Mouse (Mus musculus): ENCODE measurements around the gene Ppp2r1a.

Ppp2r1a gene

DNA sequence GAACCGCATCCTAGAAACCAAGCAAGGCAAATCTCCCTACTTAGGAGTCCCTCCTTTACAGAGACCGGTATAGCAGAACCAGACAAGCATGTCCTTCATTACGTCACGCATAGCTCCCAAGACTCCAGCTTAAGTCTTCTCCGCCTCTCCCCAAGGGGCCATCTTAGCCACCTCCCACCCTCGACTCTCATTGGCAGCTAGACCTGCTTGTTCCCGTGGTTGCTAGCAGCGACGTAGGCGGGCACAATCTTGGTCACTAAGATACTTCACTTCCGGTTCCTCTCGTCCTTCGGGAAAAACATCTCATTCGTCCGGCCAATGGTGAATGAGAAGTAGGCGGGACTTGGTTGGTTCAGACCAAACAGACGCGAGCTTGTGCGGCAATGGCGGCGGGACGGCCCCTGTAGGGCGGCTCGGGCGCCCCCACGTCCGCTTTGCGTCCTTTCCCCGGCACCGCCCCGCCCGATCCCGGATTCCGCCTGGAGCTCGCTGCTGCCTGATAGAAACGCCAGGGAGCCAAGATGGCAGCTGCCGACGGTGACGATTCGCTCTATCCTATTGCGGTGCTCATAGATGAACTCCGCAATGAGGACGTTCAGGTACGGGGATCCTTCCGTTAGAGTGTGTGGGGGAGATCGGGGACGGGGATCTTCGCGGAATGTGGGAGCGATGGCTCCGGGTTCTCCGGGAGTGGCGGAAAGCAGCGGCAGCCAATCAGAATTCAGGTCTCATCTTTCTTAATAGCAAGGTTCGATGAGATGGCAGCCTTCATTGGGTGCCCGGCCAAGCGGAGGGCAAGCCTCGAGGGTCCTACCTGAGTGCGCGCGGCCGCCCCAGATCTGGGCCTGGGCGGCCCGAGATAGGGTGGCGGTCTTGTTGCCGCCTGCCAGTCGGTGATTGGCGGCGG lies at the start of gene Ppp2r1a:
Ppp2r1a (plus strand) TSS at position 327 of the 907 bp plus-strand sequence.
- DNase-seq (ENCODE audit: low spot score in 2 of 2) = peak; percentile 97

DNA sequence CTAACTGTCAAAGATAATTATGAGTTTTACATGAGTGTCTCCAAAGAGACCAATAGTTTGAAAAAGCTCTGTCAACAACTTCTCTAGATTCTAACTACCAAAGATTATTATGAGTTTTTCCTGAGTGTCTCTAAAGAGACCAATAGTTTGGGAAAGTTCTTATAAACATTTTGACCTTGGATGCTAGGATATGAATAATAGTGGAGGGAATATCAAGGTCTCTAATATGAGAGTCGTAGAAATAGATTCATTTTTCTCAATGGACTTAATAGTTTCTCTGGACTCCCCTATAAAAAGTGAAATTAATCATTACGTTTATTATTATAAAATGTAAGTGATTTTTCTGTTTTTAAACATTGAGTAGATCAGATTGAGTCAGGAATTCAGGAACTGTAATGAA lies 40.1 kb upstream of the Ppp2r1a start, which contains the start of gene Vmn1r231:
Vmn1r231 (minus strand) TSS at position 101 of the 400 bp plus-strand sequence.
- DNase-seq (ENCODE audit: low spot score in 2 of 2) = no peak

DNA sequence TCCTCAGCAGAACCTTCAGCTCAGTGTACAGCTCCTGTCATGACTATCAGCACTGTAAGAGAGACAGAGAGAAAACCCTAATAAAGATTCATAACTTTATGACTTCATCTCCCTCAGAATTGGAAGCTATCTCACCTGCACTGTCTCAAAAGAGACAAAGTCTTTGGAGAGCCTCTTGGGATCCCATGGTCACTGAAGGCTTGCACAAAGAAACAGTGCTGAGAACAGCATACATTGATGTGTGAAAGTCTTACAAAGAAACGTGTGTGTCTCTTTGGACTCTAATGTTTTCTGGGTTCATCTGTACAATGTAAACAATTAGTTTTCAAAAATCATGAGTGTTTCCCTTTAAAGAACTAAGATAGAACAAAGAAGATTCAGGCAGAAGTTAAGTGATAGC lies 25.5 kb upstream of the Ppp2r1a start, which contains the start of gene Vmn1r232:
Vmn1r232 (minus strand) TSS at position 101 of the 400 bp plus-strand sequence.
- no peak for DNase-seq (ENCODE audit: low spot score in 2 of 2)

DNA sequence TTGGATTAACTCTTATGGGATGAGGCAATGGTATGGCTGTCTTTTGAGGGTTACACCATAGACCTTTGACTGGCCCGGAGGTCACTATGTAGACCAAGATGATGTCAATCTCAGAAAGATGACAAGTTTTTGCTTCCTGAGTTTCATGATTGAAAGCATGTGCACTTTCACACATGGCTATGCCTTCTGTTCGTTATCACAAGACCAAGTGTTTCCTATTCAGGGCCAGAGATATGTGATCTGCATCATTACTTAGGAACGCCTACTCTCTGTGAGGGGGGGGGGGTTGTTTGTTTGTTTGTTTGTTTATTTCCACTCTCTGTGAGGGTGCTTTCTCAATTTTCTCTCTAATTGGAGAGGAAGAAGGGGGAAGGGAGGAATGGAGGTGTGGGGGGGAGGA lies 885 bp upstream of the Ppp2r1a start:
- no peak for DNase-seq (ENCODE audit: low spot score in 2 of 2)

DNA sequence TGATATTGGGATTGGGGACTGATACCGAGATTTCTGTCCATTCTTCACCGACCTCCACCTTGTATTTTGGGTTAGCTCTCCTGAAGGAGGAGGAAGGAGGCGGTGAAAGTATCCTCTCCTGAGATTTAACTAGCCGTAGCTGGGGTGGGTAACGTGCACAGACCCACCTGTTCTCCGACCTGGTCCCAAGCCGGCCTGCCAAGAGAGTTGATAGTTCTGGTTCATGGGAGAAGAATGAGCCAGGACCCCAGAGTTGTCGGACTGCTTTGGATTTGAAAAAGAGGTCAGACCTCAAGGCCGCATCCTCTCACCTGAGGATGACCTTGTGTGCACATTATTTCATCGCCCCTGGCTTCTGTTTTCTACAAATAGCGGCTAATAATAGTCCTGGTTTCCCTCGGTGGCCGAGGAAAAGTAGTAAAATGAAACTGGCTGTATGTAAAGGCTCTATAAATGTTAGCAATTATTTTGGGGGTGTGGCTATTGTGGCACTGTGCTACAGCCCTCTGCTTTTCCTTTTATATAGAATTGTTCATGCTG lies 985 bp downstream of the Ppp2r1a start:
- no peak for DNase-seq (ENCODE audit: low spot score in 2 of 2)

DNA sequence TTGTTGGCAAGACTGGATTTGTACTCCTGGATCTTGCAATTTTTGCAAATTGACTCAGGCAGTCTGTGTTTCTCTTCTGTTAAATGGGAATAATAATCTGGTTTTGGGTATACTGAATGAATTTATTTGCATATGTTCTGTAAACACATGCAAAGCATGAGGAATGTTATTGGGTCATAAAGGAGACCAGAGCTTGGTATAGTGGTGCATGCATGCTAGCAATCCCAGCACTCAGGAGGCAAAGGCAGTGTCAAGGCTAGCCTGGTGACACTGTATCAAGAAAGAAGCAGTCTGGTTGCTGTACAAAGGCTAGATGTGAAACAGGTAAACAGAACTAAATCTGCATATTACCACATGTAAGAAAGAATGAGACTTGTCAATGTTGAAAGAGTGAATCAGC lies 1.5 kb downstream of the Ppp2r1a start:
- no peak for DNase-seq (ENCODE audit: low spot score in 2 of 2)

DNA sequence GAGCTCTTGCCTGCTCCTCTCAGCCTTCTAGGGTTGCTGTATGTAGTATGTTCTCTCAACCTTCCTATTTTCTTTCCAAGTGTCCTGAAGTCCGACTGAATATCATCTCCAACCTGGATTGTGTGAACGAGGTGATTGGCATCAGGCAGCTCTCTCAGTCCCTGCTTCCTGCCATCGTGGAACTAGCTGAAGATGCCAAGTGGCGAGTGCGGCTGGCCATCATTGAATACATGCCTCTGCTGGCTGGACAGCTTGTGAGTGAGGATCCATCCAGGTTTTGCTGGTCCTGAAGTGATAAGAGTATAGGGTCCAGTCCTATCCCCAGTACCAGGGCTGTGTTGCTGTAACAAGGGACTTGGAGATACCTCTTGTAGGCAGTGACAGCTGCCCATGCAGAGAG lies 15.3 kb downstream of the Ppp2r1a start:
- no peak for DNase-seq (ENCODE audit: low spot score in 2 of 2)

DNA sequence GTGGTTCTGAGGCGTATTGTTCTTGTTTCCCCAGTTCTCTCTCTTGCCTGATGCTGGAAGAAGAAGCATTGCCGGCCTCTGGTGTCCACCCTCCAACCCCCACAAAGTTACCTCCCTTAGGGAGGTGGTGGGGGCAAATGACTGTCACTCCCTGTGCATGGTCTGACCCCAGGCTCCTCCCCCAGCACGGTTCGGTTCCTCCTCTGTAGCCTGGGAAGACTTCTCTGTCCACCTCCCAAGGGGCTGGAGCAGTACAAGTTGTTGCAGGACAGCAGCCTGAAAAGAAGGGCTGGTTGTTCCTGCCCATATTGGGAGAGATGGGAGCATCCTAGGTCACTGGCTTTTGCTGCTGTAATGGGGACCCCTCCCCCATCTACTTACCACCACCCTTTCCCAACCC lies 20.3 kb downstream of the Ppp2r1a start:
- DNase-seq (ENCODE audit: low spot score in 2 of 2) = no peak

DNA sequence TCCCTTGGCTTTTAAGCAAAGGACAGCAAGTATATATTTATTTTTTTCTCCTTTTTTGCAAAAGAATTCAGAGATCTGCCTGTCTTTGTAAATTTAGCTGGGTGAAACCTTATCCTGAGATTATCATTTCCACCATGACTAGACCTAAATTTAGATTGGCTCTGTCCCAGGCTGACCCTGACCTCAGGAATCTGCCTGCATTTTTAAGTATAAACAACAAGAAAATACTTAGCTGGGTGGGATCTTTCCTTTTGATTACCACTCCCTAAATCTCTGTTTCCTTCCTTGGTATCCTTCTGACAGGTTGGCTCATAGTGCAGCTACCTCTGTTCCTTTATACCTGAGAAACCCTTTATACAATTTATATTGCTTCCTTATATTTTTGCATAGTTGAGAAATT lies 21.6 kb downstream of the Ppp2r1a start:
- DNase-seq (ENCODE audit: low spot score in 2 of 2) = no peak

DNA sequence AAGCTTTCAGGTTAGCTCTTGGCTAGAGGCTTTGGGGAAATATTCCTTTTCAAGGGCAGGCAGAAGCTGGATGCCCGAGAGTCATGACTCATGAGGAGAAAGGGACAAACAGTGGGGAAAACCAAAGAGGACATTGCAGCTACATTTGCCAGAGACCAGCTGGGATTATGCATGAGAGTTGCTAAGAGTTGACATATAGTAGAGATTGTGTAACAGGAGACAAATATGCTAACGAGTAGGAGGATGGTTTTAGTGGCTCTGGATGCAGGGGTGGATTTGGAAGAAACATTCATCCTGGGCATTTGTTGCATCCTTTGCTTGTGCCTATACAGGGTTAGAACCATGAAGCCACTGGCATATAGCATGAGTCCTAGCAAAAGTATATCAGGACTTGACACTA lies 48.6 kb downstream of the Ppp2r1a start:
- DNase-seq (ENCODE audit: low spot score in 2 of 2) = no peak

DNA sequence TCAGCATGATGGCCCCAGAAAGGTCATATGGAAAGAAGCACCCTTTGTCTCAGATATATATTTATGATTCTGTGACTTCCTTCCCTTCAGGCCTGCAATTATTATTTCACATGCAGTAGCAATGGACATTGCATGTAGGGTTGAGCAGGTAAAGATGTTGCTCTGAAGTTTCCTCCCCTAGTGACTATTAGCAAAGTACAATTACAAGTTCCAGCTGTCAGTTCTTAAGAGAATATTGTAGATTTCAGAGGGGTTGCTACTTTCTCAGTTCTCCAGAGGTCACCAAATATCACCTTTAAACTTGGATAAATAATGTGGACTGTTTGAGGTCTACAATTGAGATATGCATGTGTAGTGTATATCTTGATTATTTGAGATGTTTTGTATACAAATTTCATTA lies 51.3 kb downstream of the Ppp2r1a start, which contains the start of gene Vmn1r233:
Vmn1r233 (minus strand) TSS at position 101 of the 400 bp plus-strand sequence.
- no peak for DNase-seq (ENCODE audit: low spot score in 2 of 2)

DNA sequence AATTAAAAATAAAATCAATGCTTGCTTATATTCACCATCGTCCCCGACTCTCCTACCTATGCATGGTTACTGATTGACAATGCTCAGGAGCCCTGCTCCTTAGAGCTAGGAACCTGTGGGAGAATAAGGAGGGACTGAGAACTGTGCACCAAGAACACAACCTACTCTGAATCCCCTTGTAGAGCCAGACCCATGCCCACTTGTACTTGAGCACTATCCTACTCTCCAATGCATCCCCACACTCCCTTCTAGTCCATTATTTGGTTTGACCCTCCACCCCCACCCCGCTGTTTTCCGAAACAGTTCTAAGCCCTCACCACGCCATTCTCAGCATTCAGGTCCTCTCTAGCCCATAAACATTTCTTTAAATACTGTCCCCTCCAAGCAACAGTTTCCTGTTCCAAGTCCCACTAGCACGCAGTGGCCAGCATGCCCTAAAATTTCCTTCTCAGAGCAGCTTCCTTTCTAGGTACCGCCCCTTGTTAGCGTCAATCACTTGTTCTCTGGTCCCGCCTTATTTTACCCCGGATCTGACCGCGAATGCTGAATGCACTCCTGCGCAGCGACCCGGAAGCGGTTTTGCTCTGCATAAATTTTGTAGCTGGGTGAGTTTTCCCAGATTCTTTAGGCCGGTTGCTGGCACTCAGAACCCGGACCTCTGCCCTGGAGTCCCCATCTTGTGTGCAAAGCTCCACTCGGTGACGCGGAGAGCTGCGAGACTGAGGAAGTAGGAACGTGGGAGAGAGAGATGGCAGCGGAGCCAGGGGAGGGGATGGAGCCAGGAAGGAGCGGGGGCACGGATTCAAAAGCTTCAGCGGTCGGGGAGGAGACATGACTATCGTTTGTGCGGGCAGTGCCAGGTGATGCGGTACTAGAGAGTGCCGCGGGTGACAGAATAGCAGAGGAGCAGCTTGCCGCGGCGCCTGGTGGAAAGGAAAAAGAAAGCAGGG lies 63.5 kb downstream of the Ppp2r1a start, which contains the start of gene Zfp160:
Zfp160 (plus strand) TSS at position 522 of the 950 bp plus-strand sequence.
- peak; percentile 77 to 84 for DNase-seq (ENCODE audit: low spot score in 2 of 2)

DNA sequence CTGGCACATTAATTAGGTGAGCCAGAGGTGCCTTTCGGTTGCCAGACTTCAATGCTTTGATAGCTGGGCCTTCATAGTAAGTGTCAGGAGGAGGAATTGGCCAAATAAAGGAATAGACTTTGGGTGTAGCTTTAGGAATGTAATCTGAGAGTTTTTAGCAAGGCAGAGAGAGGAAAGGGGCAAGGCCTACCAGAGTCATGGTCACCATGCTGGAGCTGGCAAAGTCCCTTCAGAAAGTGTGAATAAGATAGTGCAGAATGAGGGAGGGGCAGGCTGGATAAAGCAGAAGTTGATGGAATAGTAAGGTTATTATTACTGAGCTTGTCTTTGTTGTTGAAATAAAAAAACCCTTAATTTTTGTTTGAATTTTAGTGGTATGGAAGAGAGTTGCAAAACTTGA lies 64.6 kb downstream of the Ppp2r1a start:
- no peak for DNase-seq (ENCODE audit: low spot score in 2 of 2)

Data from frontal cortex, postnatal 25 days (tissue).